ENCODE assay signal across 29 mouse cellular contexts in genomic region chr5:140521196-140521595, GRCm38 (mm10). TPM values are rescaled to one million over a fixed set of nuclear protein-coding genes. Genes with fewer than 3 reads are reported as not detected.
DNase-seq lines count a peak whose midpoint lies in the region; ATAC-seq and TF ChIP-seq lines count a peak whose summit lies in the region.
"Had no signal": no experiment of that assay in that cellular context is flagged by ENCODE, and none has a peak within 500 bp of the region (broad histone marks: within the 10 kb centered on the region; RNA-seq: fewer than 3 reads in every experiment).

No protein-coding gene starts in this region.

- no peak overlapping the region for H3K9ac ChIP-seq in embryonic facial prominence, embryonic 13.5 days
- no peak overlapping the region for H3K9ac ChIP-seq in embryonic facial prominence, embryonic 15.5 days
- H3K9ac ChIP-seq in midbrain, embryonic 11.5 days (ENCODE audit: low read length), result no peak overlapping the region
- H3K9ac ChIP-seq: embryonic facial prominence, embryonic 12.5 days; forebrain, embryonic 13.5 days; forebrain, embryonic 15.5 days; forebrain, postnatal 0 days had no signal

- H3K27me3 ChIP-seq in embryonic facial prominence, embryonic 13.5 days, result no peaks in the 10 kb centered on the region
- H3K27me3 ChIP-seq in embryonic facial prominence, embryonic 10.5 days (replicated peaks; ENCODE audit: low read depth, poor library complexity, severe bottlenecking), result no peaks in the 10 kb centered on the region
- no peaks in the 10 kb centered on the region for H3K27me3 ChIP-seq in embryonic facial prominence, embryonic 15.5 days
- no peaks in the 10 kb centered on the region for H3K27me3 ChIP-seq in midbrain, embryonic 11.5 days (ENCODE audit: control insufficient read depth, insufficient read depth, low read length)
- no peaks in the 10 kb centered on the region for H3K27me3 ChIP-seq in thymus, adult 2 months (ENCODE audit: control insufficient read depth, insufficient read depth, low read length)
- H3K27me3 ChIP-seq: embryonic facial prominence, embryonic 12.5 days; forebrain, embryonic 13.5 days; forebrain, embryonic 15.5 days; Patski had no signal

- TF ChIP-seq CTCF in thymus, adult 2 months (IDR thresholded peaks at IDR 0.05; ENCODE audit: borderline replicate concordance, control insufficient read depth, extremely low read depth, insufficient read depth, low read length, poor library complexity), result no peak

- WGBS in embryonic facial prominence, embryonic 13.5 days, result 61% methylated on average over 1 of the region's 1 CpGs
- 84% methylated on average over 1 of the region's 1 CpGs for WGBS in embryonic facial prominence, embryonic 10.5 days
- 81% methylated on average over 1 of the region's 1 CpGs for WGBS in embryonic facial prominence, embryonic 15.5 days
- 85% methylated on average over 1 of the region's 1 CpGs for WGBS in midbrain, embryonic 11.5 days
- WGBS in thymus, adult 2 months, result 77% methylated on average over 1 of the region's 1 CpGs

- peak overlapping the region; percentile 71 for H3K27ac ChIP-seq in embryonic facial prominence, embryonic 13.5 days
- no peak overlapping the region for H3K27ac ChIP-seq in embryonic facial prominence, embryonic 10.5 days (replicated peaks)
- peak overlapping the region; percentile 79 for H3K27ac ChIP-seq in embryonic facial prominence, embryonic 15.5 days (replicated peaks)
- no peak overlapping the region for H3K27ac ChIP-seq in midbrain, embryonic 11.5 days (ENCODE audit: low read depth, low read length)
- no peak overlapping the region for H3K27ac ChIP-seq in thymus, adult 2 months (ENCODE audit: control insufficient read depth, insufficient read depth, low read length)
- H3K27ac ChIP-seq: embryonic facial prominence, embryonic 12.5 days; forebrain, embryonic 13.5 days; forebrain, embryonic 15.5 days had no signal

- no peak overlapping the region for H3K4me3 ChIP-seq in embryonic facial prominence, embryonic 13.5 days
- H3K4me3 ChIP-seq in embryonic facial prominence, embryonic 10.5 days, result no peak overlapping the region
- no peak overlapping the region for H3K4me3 ChIP-seq in embryonic facial prominence, embryonic 15.5 days (replicated peaks)
- H3K4me3 ChIP-seq in midbrain, embryonic 11.5 days (ENCODE audit: low read depth, low read length), result no peak overlapping the region
- no peak overlapping the region for H3K4me3 ChIP-seq in thymus, adult 2 months (ENCODE audit: control insufficient read depth, insufficient read depth, low read length)
- H3K4me3 ChIP-seq: embryonic facial prominence, embryonic 12.5 days; erythroblast, embryonic 14.5 days; forebrain, embryonic 13.5 days; forebrain, embryonic 15.5 days had no signal

- peaks cover 45% of the 10 kb centered on the region for H3K36me3 ChIP-seq in embryonic facial prominence, embryonic 13.5 days
- H3K36me3 ChIP-seq in embryonic facial prominence, embryonic 10.5 days (replicated peaks), result peaks cover 53% of the 10 kb centered on the region
- peaks cover 29% of the 10 kb centered on the region for H3K36me3 ChIP-seq in embryonic facial prominence, embryonic 15.5 days
- no peaks in the 10 kb centered on the region; the same call in 1 of the 2 replicates for H3K36me3 ChIP-seq in midbrain, embryonic 11.5 days (ENCODE audit: control insufficient read depth, insufficient read depth, low read length)
- peaks cover 9% of the 10 kb centered on the region for H3K36me3 ChIP-seq in thymus, adult 2 months (ENCODE audit: control insufficient read depth, insufficient read depth, low read length)

- TF ChIP-seq POLR2A in thymus, adult 2 months (IDR thresholded peaks at IDR 0.05; ENCODE audit: control insufficient read depth, extremely low read depth, insufficient read depth, low read length, poor library complexity), result no peak

- H3K4me1 ChIP-seq in embryonic facial prominence, embryonic 13.5 days, result peaks cover 26% of the 10 kb centered on the region
- peaks cover 17% of the 10 kb centered on the region; the same call in 1 of the 2 replicates for H3K4me1 ChIP-seq in embryonic facial prominence, embryonic 10.5 days
- H3K4me1 ChIP-seq in embryonic facial prominence, embryonic 15.5 days, result peaks cover 32% of the 10 kb centered on the region
- H3K4me1 ChIP-seq in midbrain, embryonic 11.5 days (ENCODE audit: control insufficient read depth, insufficient read depth, low read length), result no peaks in the 10 kb centered on the region
- H3K4me1 ChIP-seq in thymus, adult 2 months (replicated peaks; ENCODE audit: control insufficient read depth, insufficient read depth, low read length), result peaks cover 14% of the 10 kb centered on the region
- H3K4me1 ChIP-seq: forebrain, embryonic 13.5 days; forebrain, embryonic 15.5 days had no signal

- DNase-seq in embryonic facial prominence, embryonic 10.5 days (ENCODE audit: low spot score), result no peak
- DNase-seq in 3134 (ENCODE audit: extremely low read depth, insufficient read length, low spot score) (peak; percentile 37), 416B (ENCODE audit: low read depth) (peak; percentile 74)
- DNase-seq in midbrain, embryonic 11.5 days (ENCODE audit: low spot score, missing footprints), result no peak
- no peak for DNase-seq in thymus, adult 2 months
- DNase-seq: adrenal gland, adult 8-10 months; adrenal gland, postnatal 36 days; cerebellum, adult 11-12 months; cerebellum, adult 8-10 months; cerebellum, adult 9-11 months; cerebellum, postnatal 14 days; cerebellum, postnatal 36 days; embryo, embryonic 11 days; forebrain, postnatal 0 days had no signal

- ATAC-seq in embryonic facial prominence, embryonic 13.5 days (ENCODE audit: insufficient number of reproducible peaks, insufficient read depth, low FRiP score, low TSS enrichment, low read depth), result no peak
- no peak for ATAC-seq in embryonic facial prominence, embryonic 15.5 days (ENCODE audit: insufficient number of reproducible peaks, low FRiP score, low TSS enrichment, low read depth)
- ATAC-seq in erythroid progenitor cell, adult 5-6 weeks (replicated peaks; ENCODE audit: low FRiP score, poor library complexity, severe bottlenecking), result no peak
- no peak for ATAC-seq in midbrain, embryonic 11.5 days (ENCODE audit: low FRiP score)
- ATAC-seq: activated CD4-positive, CD25-positive, alpha-beta regulatory T cell, adult 4 months; forebrain, embryonic 13.5 days; forebrain, embryonic 15.5 days; forebrain, postnatal 0 days had no signal

- no peak overlapping the region for H3K4me2 ChIP-seq in embryonic facial prominence, embryonic 13.5 days
- H3K4me2 ChIP-seq in embryonic facial prominence, embryonic 15.5 days (replicated peaks), result no peak overlapping the region
- no peak overlapping the region for H3K4me2 ChIP-seq in midbrain, embryonic 11.5 days
- H3K4me2 ChIP-seq: embryonic facial prominence, embryonic 12.5 days; forebrain, embryonic 13.5 days; forebrain, embryonic 15.5 days had no signal

- 0 out of 2 replicates have a peak, but pooled peaks cover 3% of the 10 kb centered on the region for H3K9me3 ChIP-seq in embryonic facial prominence, embryonic 13.5 days
- peaks cover 10% of the 10 kb centered on the region for H3K9me3 ChIP-seq in embryonic facial prominence, embryonic 10.5 days
- H3K9me3 ChIP-seq in embryonic facial prominence, embryonic 15.5 days (replicated peaks), result no peaks in the 10 kb centered on the region
- no peaks in the 10 kb centered on the region for H3K9me3 ChIP-seq in midbrain, embryonic 11.5 days (ENCODE audit: control insufficient read depth, low read length)
- H3K9me3 ChIP-seq: embryonic facial prominence, embryonic 12.5 days; forebrain, embryonic 13.5 days; forebrain, embryonic 15.5 days had no signal

RNA-seq across cellular contexts. Expression of gene Chst12, which starts 15.8 kb away (rescaled TPM):
- polyA plus RNA-seq in embryonic facial prominence, embryonic 13.5 days (2015; fragmentation: Nextera tagmentation; extraction: Ambion mirVana), result 18.4 and 18.7 TPM in 2 replicates
- 15.7 and 16.8 TPM in 2 replicates for polyA plus RNA-seq in embryonic facial prominence, embryonic 10.5 days (2016; fragmentation: Nextera tagmentation; extraction: Ambion mirVana)
- polyA plus RNA-seq in embryonic facial prominence, embryonic 15.5 days (2015; fragmentation: Nextera tagmentation; extraction: Ambion mirVana), result 28.9 and 30.6 TPM in 2 replicates
- 9.2 and 12.3 TPM in 2 replicates for total RNA-seq in erythroid progenitor cell, adult 5-6 weeks (2015; ENCODE audit: low replicate concordance)
- total RNA-seq in erythroid progenitor cell, adult 5-6 weeks (2017; ENCODE audit: low replicate concordance), result 11.4 and 11.7 TPM in 2 replicates
- 7.9 and 9.1 TPM in 2 replicates for polyA plus RNA-seq in midbrain, embryonic 11.5 days (2014; fragmentation: Nextera tagmentation; extraction: Ambion mirVana)
- 24.0 and 28.7 TPM in 2 replicates for polyA plus RNA-seq in thymus, adult 2 months (2012; rRNA removed)

RNA-seq across cellular contexts. Expression of gene Grifin, which starts 43.7 kb away (rescaled TPM):
- polyA plus RNA-seq in embryonic facial prominence, embryonic 13.5 days (2015; fragmentation: Nextera tagmentation; extraction: Ambion mirVana), result not detected in 2 replicates
- polyA plus RNA-seq in embryonic facial prominence, embryonic 10.5 days (2016; fragmentation: Nextera tagmentation; extraction: Ambion mirVana), result not detected in 2 replicates
- polyA plus RNA-seq in embryonic facial prominence, embryonic 15.5 days (2015; fragmentation: Nextera tagmentation; extraction: Ambion mirVana), result not detected in 2 replicates
- not detected in 2 replicates for total RNA-seq in erythroid progenitor cell, adult 5-6 weeks (2015; ENCODE audit: low replicate concordance)
- not detected in 2 replicates for total RNA-seq in erythroid progenitor cell, adult 5-6 weeks (2017; ENCODE audit: low replicate concordance)
- polyA plus RNA-seq in midbrain, embryonic 11.5 days (2014; fragmentation: Nextera tagmentation; extraction: Ambion mirVana), result 0.39 TPM in 1 of 2 replicates, not detected in the other
- polyA plus RNA-seq in thymus, adult 2 months (2012; rRNA removed), result 2.7 TPM in 2 replicates
- total RNA-seq: adrenal gland, adult 18-20 months; adrenal gland, adult 8-10 months; adrenal gland, postnatal 14 days; adrenal gland, postnatal 36 days; common myeloid progenitor, adult 5-6 weeks; forebrain, postnatal 0 days; MEL had no signal
- polyA plus RNA-seq: C2C12; forebrain, embryonic 11.5 days; forebrain, embryonic 15.5 days had no signal

Comparison
In these comparisons a context has a peak if more than half of its experiments do, and no peak if none do; other contexts are left out.
1. H3K27ac ChIP-seq: peak in embryonic facial prominence, embryonic 13.5 days (single experiment) and embryonic facial prominence, embryonic 15.5 days (single experiment); none in embryonic facial prominence, embryonic 10.5 days (single experiment), midbrain, embryonic 11.5 days (single experiment) and thymus, adult 2 months (single experiment).
2. DNase-seq: peak in 3134 (single experiment) and 416B (single experiment); none in embryonic facial prominence, embryonic 10.5 days (single experiment), midbrain, embryonic 11.5 days (single experiment) and thymus, adult 2 months (single experiment).